Mouse (Mus musculus) stomach, postnatal 0 days (tissue): ENCODE measurements at regions not wholly inside any gene's neighbourhood (a gene's known extent, or its start where the extent isn't known, plus 50 kb on each side); places are given as distances from the start of the nearest gene placed in this dataset.

Experiments used
- ATAC-seq: fragments of 200-750 bp; cut with Nextera tagmentation; 2 replicates; pipeline ENCODE4 v1.8.0; 2017; ENCODE audit not compliant: low FRiP score, low TSS enrichment
- DNase-seq: peaks from one replicate; pipeline ENCODE4 v3.0.0-alpha.2; 2016; ENCODE audit warnings: low spot score
- H3K27ac ChIP-seq: fragments of 300-500 bp; sonication (generic); replicated peaks from 2 replicates; pipeline ENCODE4 v1.5.1; 2014; ENCODE audit warnings: mild to moderate bottlenecking, control low read depth
- H3K27me3 ChIP-seq: fragments of 300-500 bp; sonication (generic); 2 replicates; pipeline ENCODE4 v1.6.1; 2014; ENCODE audit warnings: low read length; ENCODE audit not compliant: control insufficient read depth, insufficient read depth
- H3K36me3 ChIP-seq: fragments of 300-500 bp; sonication (generic); 2 replicates; pipeline ENCODE4 v1.6.1; 2014; ENCODE audit warnings: low read length, mixed read lengths; ENCODE audit not compliant: control insufficient read depth, insufficient read depth
- H3K4me1 ChIP-seq: fragments of 300-500 bp; sonication (generic); replicated peaks from 2 replicates; pipeline ENCODE4 v1.6.1; 2014; ENCODE audit warnings: antibody characterized with exemption; ENCODE audit not compliant: control insufficient read depth, insufficient read depth
- H3K4me2 ChIP-seq: fragments of 300-500 bp; sonication (generic); replicated peaks from 2 replicates; pipeline ENCODE4 v1.6.1; 2014; ENCODE audit warnings: low read depth, mild to moderate bottlenecking, control low read depth, moderate library complexity
- H3K4me3 ChIP-seq: fragments of 300-500 bp; sonication (generic); 2 replicates; pipeline ENCODE4 v1.5.1; 2014; ENCODE audit warnings: low read depth, low read length, control low read depth
- H3K9ac ChIP-seq: fragments of 300-500 bp; sonication (generic); 2 replicates; pipeline ENCODE4 v1.6.1; 2014; ENCODE audit warnings: mild to moderate bottlenecking, low read length, control low read depth, mixed read lengths
- H3K9me3 ChIP-seq: fragments of 300-500 bp; sonication (generic); 2 replicates; pipeline ENCODE4 v1.6.1; 2016; ENCODE audit warnings: low read length; ENCODE audit not compliant: control insufficient read depth
- CTCF ChIP-seq: IDR thresholded peaks from 2 replicates; pipeline ENCODE4 v1.5.1; 2016; ENCODE audit warnings: antibody characterized with exemption, low read depth, mild to moderate bottlenecking, moderate library complexity
- EP300 ChIP-seq: optimal IDR thresholded peaks from 2 replicates; pipeline ENCODE3; 2016; ENCODE audit warnings: antibody characterized with exemption
- WGBS: fragments of 180-500 bp; shearing (Covaris S2); extraction: QIAGEN DNeasy Blood & Tissue Kit; methylation state at CpG from one replicate; pipeline ENCODE4 v1.1.7; 2014; 5-methylcytosine and 5-hydroxymethylcytosine counted together

DNA sequence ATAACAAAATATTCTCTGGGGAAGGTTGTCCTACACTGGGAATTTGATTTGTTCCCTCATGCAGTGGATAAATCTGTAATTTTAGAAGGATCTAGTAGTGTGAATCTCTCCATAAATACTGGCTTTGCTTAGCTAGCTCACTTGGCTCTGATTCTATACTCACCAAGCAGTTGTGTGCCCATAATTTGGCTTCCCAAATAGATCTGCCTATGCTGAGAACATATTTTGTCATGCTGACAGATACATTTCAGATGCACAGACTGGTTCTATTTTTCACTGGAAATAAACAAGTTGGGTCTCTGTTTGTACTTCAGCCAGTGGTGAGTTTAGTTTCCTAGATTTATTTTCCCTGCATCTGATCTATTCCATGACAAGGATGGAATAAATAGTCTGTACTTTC is 309.8 kb upstream of the Arhgap42 start:
- H3K4me1 ChIP-seq: no peaks in the 10 kb centered on the region
- DNase-seq (no peak), ATAC-seq (no peak)
- no peak overlapping the region for H3K27ac ChIP-seq
- no peaks in the 10 kb centered on the region for H3K36me3 ChIP-seq
- no peak overlapping the region for H3K9ac ChIP-seq
- no peaks in the 10 kb centered on the region for H3K27me3 ChIP-seq
- H3K4me3 ChIP-seq: no peak overlapping the region
- no peak overlapping the region for H3K4me2 ChIP-seq
- no peaks in the 10 kb centered on the region for H3K9me3 ChIP-seq
- no peak for TF ChIP-seq CTCF
- no peak for TF ChIP-seq EP300

DNA sequence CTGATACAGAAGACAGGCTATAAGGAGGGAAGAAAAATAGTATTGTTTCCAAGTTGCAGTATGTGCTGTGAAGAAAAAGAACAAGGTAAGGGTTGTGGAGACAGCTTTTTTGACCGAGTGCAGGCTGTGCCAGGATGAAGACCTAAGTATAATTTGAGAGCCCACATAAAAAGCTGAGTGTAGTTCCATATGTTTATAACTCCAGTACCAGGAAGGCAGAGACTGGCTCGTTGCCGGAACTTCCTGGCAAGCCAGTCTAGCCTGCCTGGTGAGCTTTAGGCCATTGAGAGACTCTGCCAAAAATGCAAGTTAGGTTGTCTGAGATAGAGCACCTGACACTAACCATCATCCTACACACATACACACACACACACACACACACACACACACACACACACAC is 308.7 kb upstream of the Arhgap42 start:
- Histone ChIP-seq H3K27me3 (no peaks in the 10 kb centered on the region), H3K4me1 (no peaks in the 10 kb centered on the region), H3K36me3 (no peaks in the 10 kb centered on the region), H3K9ac (no peak overlapping the region), H3K4me2 (no peak overlapping the region), H3K27ac (no peak overlapping the region), H3K9me3 (no peaks in the 10 kb centered on the region), H3K4me3 (no peak overlapping the region)
- WGBS: 66% methylated on average over 3 of the region's 3 CpGs
- ATAC-seq (no peak), DNase-seq (no peak)
- TF ChIP-seq CTCF (no peak), EP300 (no peak)

DNA sequence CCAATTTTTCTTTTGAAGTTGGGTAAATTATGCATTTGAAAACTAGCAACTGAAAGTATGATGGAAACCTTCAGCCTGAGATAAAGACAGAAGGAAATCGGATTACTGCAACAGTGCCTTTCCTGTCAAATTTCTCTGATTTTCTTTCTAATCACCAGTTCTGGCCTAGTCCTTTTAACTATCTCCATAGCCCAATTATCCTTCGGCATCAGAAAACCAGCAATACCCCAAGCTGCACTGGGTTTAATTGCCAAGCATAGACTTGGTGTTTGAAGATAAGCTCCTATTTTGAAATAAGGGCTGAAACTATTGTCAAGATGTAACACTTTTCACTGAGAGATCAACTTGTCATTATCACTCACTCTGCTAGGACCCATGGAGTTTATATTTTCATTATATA is 308.2 kb upstream of the Arhgap42 start:
- H3K9me3 ChIP-seq: no peaks in the 10 kb centered on the region
- ATAC-seq (no peak), DNase-seq (no peak)
- TF ChIP-seq CTCF (no peak), EP300 (no peak)
- no peak overlapping the region for H3K9ac ChIP-seq
- no peak overlapping the region for H3K4me2 ChIP-seq
- 71% methylated on average over 2 of the region's 2 CpGs for WGBS
- no peaks in the 10 kb centered on the region for H3K27me3 ChIP-seq
- H3K36me3 ChIP-seq: no peaks in the 10 kb centered on the region
- no peak overlapping the region for H3K4me3 ChIP-seq
- no peaks in the 10 kb centered on the region for H3K4me1 ChIP-seq
- H3K27ac ChIP-seq: no peak overlapping the region

DNA sequence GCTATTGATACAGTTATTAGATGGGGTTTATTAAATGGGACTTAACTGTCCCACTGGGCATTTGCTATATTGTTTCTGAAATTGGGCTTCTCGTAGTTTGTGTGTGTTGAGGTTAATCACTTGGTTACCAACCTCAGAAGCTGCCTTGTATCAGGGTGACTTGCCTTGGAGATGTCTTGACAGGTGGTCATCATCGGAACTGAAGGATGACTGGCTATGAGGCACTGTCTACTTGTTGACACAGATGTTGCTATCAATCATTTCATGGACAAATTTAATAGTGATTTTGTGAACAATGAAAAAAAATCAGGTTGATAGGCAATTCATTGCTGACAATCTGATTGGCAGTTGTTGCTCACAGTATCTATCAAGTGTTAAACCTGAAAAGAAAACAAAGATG is 261.4 kb upstream of the Arhgap42 start:
- DNase-seq (no peak), ATAC-seq (no peak)
- Histone ChIP-seq H3K4me1 (no peaks in the 10 kb centered on the region), H3K27me3 (no peaks in the 10 kb centered on the region), H3K9me3 (no peaks in the 10 kb centered on the region), H3K4me3 (no peak overlapping the region), H3K36me3 (no peaks in the 10 kb centered on the region), H3K4me2 (no peak overlapping the region), H3K9ac (no peak overlapping the region), H3K27ac (no peak overlapping the region)
- TF ChIP-seq EP300 (no peak), CTCF (no peak)
- WGBS: 93% methylated on average over 2 of the region's 2 CpGs

DNA sequence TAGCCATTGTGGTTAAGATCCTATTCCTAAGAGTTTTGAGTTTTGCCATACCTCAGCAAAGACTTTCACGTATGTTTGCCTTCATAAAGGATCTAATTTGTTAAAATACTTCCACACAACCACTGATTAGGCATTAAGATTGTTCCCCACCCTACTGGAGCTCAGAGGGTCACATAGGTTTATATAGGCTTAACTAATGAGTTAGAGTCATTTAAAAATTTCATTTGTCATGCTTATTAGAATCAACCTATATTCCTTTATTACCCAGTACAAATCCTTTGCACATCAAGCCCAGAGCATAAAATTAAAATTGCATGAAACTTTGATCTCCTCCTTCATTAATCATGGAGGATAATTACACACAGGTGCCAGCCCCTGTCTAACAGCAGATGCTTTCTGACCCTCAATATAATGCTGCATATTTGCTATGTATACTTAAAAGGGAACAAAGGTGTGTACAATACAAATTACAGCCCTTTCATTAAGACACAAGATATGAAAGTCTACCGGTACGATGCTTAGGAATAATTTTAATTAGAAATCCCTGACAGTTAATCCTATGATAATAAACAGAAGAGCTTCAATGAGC is 254.8 kb upstream of the Arhgap42 start:
- H3K36me3 ChIP-seq: no peaks in the 10 kb centered on the region
- no peak overlapping the region for H3K4me2 ChIP-seq
- no peaks in the 10 kb centered on the region for H3K4me1 ChIP-seq
- no peaks in the 10 kb centered on the region for H3K9me3 ChIP-seq
- H3K9ac ChIP-seq: no peak overlapping the region
- TF ChIP-seq CTCF (no peak), EP300 (no peak)
- H3K27ac ChIP-seq: no peak overlapping the region
- no peak for ATAC-seq
- no peaks in the 10 kb centered on the region for H3K27me3 ChIP-seq
- no peak for DNase-seq
- WGBS: 79% methylated on average over 3 of the region's 3 CpGs
- no peak overlapping the region for H3K4me3 ChIP-seq

DNA sequence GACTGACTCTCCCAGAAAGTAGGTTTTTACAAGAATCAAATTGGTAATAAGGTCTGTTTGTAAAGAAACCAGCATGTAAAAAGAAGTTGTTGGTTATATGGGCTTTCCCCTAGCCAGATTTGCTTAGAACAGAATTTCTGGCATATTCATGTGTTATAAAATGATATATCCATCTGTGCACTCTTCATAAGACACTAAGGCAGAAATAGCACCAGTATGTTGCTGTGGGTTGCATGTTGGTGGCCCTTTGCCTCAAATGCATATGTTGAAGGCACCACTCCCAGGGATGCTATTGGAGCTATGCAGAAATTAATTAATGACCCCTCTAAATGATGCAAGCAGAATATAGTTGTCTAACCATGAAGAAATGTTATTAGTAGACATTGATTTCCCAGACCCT is 238.2 kb upstream of the Arhgap42 start:
- H3K9ac ChIP-seq: no peak overlapping the region
- H3K4me2 ChIP-seq: no peak overlapping the region
- DNase-seq: no peak

More for the DNA sequence above, 238.2 kb upstream of the Arhgap42 start:
- ATAC-seq: no peak
- Histone ChIP-seq H3K27ac (no peak overlapping the region), H3K27me3 (no peaks in the 10 kb centered on the region), H3K4me3 (no peak overlapping the region), H3K4me1 (no peaks in the 10 kb centered on the region), H3K9me3 (no peaks in the 10 kb centered on the region), H3K36me3 (no peaks in the 10 kb centered on the region)
- TF ChIP-seq CTCF (no peak), EP300 (no peak)
